Mouse (Mus musculus) heart, embryonic 14.5 days (tissue): Measurements from ENCODE around the gene Eps8l3. TPM values are rescaled to one million over a fixed set of nuclear protein-coding genes. Genes with fewer than 3 reads are reported as not detected.

ENCODE experiments used
- ATAC-seq: fragments of 200-750 bp; cut with Nextera tagmentation; 2 replicates; pipeline ENCODE4 v1.8.0; 2017; ENCODE audit warnings: low read depth, moderate TSS enrichment; ENCODE audit not compliant: insufficient number of reproducible peaks, insufficient read depth, low FRiP score
- H3K27ac ChIP-seq, 2 experiments: fragments of 200-500 bp in 1 of 2; fragments of 300-500 bp in 1 of 2; sonication (generic) in 1 of 2; replicated peaks in 1 of 2; 2 replicates each; pipeline ENCODE4 v1.5.1; 2012 to 2014; ENCODE audit warnings: low read depth in 2 of 2, low read length in 2 of 2, control low read depth in 1 of 2, mild to moderate bottlenecking in 1 of 2, mixed read lengths in 1 of 2; ENCODE audit not compliant: control insufficient read depth in 1 of 2, insufficient read depth in 1 of 2
- H3K27me3 ChIP-seq: fragments of 300-500 bp; sonication (generic); 2 replicates; pipeline ENCODE4 v1.6.1; 2014; ENCODE audit warnings: mild to moderate bottlenecking, low read length, control low read depth; ENCODE audit not compliant: control insufficient read depth, insufficient read depth
- H3K36me3 ChIP-seq: fragments of 300-500 bp; sonication (generic); 2 replicates; pipeline ENCODE4 v1.6.1; 2014; ENCODE audit warnings: mild to moderate bottlenecking, control low read depth, low read length, mixed read lengths; ENCODE audit not compliant: control insufficient read depth, insufficient read depth
- H3K4me1 ChIP-seq, 2 experiments: fragments of 200-500 bp in 1 of 2; fragments of 300-500 bp in 1 of 2; sonication (generic) in 1 of 2; 2 replicates each; pipeline ENCODE4 v1.6.1; 2012 to 2014; ENCODE audit warnings: low read length in 2 of 2, control low read depth in 1 of 2, mixed read lengths in 1 of 2; ENCODE audit not compliant: control insufficient read depth in 2 of 2, insufficient read depth in 2 of 2
- H3K4me2 ChIP-seq: fragments of 300-500 bp; sonication (generic); 2 replicates; pipeline ENCODE4 v1.6.1; 2014; ENCODE audit warnings: mild to moderate bottlenecking, low read length
- H3K4me3 ChIP-seq, 2 experiments: fragments of 200-500 bp in 1 of 2; fragments of 300-500 bp in 1 of 2; sonication (generic) in 1 of 2; 2 replicates each; pipeline ENCODE4 v1.5.1; 2012 to 2014; ENCODE audit warnings: low read length in 2 of 2, mild to moderate bottlenecking in 2 of 2, control low read depth in 1 of 2, low read depth in 1 of 2, moderate library complexity in 1 of 2; ENCODE audit not compliant: control insufficient read depth in 1 of 2, insufficient read depth in 1 of 2
- H3K9ac ChIP-seq: fragments of 300-500 bp; sonication (generic); 2 replicates; pipeline ENCODE4 v1.6.1; 2014; ENCODE audit warnings: mild to moderate bottlenecking, low read length
- H3K9me3 ChIP-seq: fragments of 300-500 bp; sonication (generic); 2 replicates; pipeline ENCODE4 v1.6.1; 2016; ENCODE audit warnings: low read length, control low read depth; ENCODE audit not compliant: control insufficient read depth
- WGBS: fragments of 180-500 bp; shearing (Covaris S2); extraction: QIAGEN DNeasy Blood & Tissue Kit; methylation state at CpG from one replicate; pipeline ENCODE4 v1.1.7; 2014; 5-methylcytosine and 5-hydroxymethylcytosine counted together
- polyA plus RNA-seq: library from polyadenylated mRNA; unstranded; fragments of >200 nt; fragmentation: Nextera tagmentation; extraction: Ambion mirVana; gene quantifications from 2 replicates; pipeline ENCODE4 v1.2.1, GENCODE M21; 2014

Eps8l3 gene
- polyA plus RNA-seq, result not detected in 2 replicates

DNA sequence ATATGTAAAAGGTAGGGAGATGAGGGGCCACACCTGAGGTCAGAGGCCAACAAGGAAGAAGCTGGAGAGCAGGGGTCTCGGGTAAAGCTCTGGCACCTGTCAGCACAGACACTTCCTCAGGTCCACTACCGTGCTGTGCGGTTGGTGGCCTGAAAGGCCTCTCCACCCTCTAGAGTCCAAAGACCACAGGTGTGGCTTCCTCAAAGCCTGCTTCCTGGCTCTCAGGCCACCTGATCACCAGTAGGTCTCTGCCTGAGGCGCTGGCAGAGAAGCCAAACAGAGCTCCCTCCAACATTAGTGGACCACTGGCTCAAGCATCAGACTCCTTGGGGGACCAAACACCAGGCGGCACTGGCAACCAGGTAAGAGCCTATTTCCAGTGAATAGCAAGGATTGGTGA, at the start of gene Eps8l3:
Gene Eps8l3, plus strand, starts transcription at position 225 of the 400 bp plus-strand sequence.
- 86% methylated on average over 5 of the region's 5 CpGs for whole genome bisulfite sequencing

DNA sequence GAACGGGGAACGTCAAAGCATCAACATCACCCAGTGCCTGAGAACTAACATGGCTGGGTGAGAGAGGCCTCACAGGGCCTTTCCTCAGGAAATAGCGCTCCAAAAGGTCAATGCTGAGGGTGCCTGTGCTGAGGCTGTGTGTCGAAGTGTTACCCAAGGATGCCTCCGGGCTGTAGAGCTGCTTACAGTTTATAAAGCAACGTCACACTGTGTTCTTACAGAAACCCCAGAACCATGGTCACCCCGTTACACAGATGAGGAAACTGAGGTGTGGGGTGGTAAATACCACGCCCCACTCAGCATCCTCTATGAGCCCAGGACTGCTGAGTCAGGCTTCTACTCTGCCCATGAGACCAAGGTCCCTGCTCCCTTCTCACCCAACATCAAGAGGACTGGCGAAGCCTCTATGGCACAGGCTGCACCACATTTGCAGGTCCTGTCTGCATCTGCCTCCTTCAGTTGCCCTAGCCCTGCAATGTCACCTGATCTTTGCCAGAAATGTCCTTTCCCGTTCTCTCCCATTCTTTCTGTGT, 49.1 kb upstream of the Eps8l3 start:
- no peak overlapping the region for H3K4me3 ChIP-seq
- no peak overlapping the region for H3K4me2 ChIP-seq
- 83% methylated on average over 10 of the region's 10 CpGs for WGBS
- ATAC-seq, result no peak
- peaks cover 9 to 13% of the 10 kb centered on the region in 2 experiments; a peak in 2 of 4 replicates for H3K4me1 ChIP-seq
- no peak overlapping the region for H3K27ac ChIP-seq
- H3K9ac ChIP-seq, result no peak overlapping the region
- no peaks in the 10 kb centered on the region; the same call in 1 of the 2 replicates for H3K27me3 ChIP-seq
- no peaks in the 10 kb centered on the region for H3K9me3 ChIP-seq
- no peaks in the 10 kb centered on the region for H3K36me3 ChIP-seq

More for the DNA sequence above, at the start of gene Eps8l3:
- Histone ChIP-seq H3K36me3 (no peaks in the 10 kb centered on the region), H3K9ac (no peak within 1 kb of the TSS), H3K4me3 (no peak within 1 kb of the TSS), H3K27ac (no peak within 1 kb of the TSS), H3K4me2 (no peak within 1 kb of the TSS), H3K27me3 (no peaks in the 10 kb centered on the region), H3K9me3 (no peaks in the 10 kb centered on the region), H3K4me1 (peaks cover 0 to 3% of the 10 kb centered on the region in 2 experiments; a peak in 1 of 4 replicates)
- ATAC-seq, result no peak

DNA sequence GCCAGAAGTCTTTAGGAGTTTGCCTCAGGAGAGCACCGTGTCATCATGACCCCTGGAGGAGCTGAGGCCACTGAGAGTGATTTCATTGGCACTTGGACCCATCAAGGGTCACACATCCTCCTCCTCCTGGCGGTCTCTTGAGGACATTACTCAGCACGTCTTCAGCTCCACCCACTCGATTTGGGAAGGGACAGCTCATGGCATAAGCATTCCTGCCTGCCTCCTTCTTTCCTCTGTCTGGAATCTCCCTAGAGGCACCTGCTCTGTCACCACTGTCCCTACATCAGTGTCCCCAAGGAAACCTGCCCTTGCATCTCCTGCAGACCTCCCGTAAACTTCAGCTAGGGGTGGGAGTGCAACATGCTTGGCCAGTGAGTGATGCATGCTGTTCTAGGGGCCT, 48.5 kb upstream of the Eps8l3 start:
- ATAC-seq, result no peak
- no peak overlapping the region for H3K27ac ChIP-seq
- H3K36me3 ChIP-seq, result no peaks in the 10 kb centered on the region
- H3K9me3 ChIP-seq, result no peaks in the 10 kb centered on the region
- no peak overlapping the region for H3K9ac ChIP-seq
- H3K4me1 ChIP-seq, result peaks cover 13 to 14% of the 10 kb centered on the region in 2 experiments; a peak in 2 of 4 replicates
- no peak overlapping the region for H3K4me3 ChIP-seq
- H3K27me3 ChIP-seq, result no peaks in the 10 kb centered on the region; the same call in 1 of the 2 replicates
- 37% methylated on average over 5 of the region's 5 CpGs for WGBS
- H3K4me2 ChIP-seq, result no peak overlapping the region

DNA sequence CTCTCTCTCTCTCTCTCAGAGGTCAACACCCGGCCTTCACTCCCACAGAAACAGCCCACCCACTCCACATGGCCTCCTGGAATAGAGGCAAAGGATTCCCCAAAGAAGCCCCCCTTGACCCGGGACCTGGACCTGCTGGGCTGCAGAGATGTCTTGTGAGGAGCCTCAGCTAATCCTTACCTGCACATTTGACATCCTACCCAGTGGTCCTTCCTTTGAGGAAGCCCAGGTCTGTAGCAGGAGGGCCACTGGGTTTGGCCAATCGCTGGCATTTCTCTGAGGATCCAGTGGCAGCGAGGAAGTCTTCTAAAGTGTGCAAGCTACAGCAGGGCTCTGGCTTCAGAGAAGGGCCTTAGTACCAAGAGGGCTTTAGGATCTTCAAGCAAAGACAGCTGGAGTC, 48.0 kb upstream of the Eps8l3 start:
- H3K27ac ChIP-seq, result no peak overlapping the region
- no peak for ATAC-seq
- WGBS, result 74% methylated on average over 4 of the region's 4 CpGs
- no peaks in the 10 kb centered on the region; the same call in 1 of the 2 replicates for H3K27me3 ChIP-seq
- no peak overlapping the region for H3K9ac ChIP-seq
- H3K4me1 ChIP-seq, result peaks cover 13 to 14% of the 10 kb centered on the region in 2 experiments; a peak in 2 of 4 replicates
- H3K4me2 ChIP-seq, result no peak overlapping the region
- H3K36me3 ChIP-seq, result no peaks in the 10 kb centered on the region
- no peak overlapping the region for H3K4me3 ChIP-seq
- H3K9me3 ChIP-seq, result no peaks in the 10 kb centered on the region

DNA sequence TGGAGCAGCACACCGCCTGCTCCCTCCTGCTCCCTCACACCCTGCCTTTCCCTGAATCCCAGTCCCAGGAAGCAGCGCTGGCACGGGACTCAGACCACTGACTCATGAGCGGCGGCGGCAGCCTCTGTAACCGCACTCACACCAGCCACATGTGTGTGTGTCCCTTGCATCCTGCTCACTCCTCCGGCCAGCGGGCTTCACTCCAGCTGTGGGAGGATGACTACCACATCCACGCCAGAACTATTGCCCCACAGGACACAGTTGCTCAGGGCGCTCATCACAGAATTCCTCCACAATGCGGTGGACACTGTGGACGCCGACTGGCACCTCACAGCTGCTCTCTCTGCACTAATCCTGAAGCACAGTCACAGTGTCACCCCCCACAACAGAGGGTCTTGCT, 47.4 kb upstream of the Eps8l3 start:
- Histone ChIP-seq H3K36me3 (no peaks in the 10 kb centered on the region), H3K9ac (no peak overlapping the region), H3K4me3 (no peak overlapping the region), H3K9me3 (no peaks in the 10 kb centered on the region), H3K4me1 (peaks cover 14 to 15% of the 10 kb centered on the region in 2 experiments; a peak in 2 of 4 replicates), H3K27me3 (no peaks in the 10 kb centered on the region; the same call in 1 of the 2 replicates), H3K27ac (no peak overlapping the region), H3K4me2 (no peak overlapping the region)
- 67% methylated on average over 14 of the region's 14 CpGs for WGBS
- ATAC-seq, result no peak

DNA sequence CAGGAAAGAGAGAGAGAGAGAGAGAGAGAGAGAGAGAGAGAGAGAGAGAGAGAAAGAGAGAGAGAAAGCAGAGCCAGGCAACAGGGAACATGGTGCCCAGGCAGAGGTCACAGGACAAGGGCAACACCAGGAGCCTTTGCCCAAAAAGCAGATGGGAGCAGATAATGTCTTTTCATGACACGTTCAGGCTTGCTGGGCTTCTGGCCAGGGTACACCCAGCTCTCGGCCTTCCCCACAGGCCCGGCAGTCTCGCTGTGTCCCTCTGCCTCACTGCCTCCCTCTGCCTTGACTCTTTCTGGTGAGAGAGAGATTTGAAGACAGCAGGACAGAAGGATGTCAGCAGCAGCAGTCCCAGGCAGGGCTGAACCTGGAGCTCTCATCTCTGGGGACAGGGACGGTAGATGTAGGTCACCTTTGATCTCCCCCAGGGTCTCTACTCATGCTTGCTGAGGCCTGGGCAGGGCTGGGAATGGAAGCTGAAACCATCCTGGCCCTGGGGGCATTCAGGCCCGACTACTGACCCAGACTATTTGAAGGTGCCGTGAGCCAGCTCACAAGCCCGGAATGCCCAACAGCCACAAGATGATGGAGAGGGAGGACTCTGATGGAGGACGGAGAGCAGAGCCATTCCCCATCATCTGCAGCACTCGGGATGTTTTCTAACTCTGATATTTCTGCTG, 45.0 kb upstream of the Eps8l3 start:
- H3K4me1 ChIP-seq, result peaks cover 11 to 14% of the 10 kb centered on the region in 2 experiments; a peak in 2 of 4 replicates
- 59% methylated on average over 10 of the region's 10 CpGs for WGBS
- no peak overlapping the region for H3K9ac ChIP-seq
- H3K36me3 ChIP-seq, result no peaks in the 10 kb centered on the region
- H3K9me3 ChIP-seq, result 0 out of 2 replicates have a peak, but pooled peaks cover 3% of the 10 kb centered on the region
- H3K4me2 ChIP-seq, result no peak overlapping the region
- ATAC-seq, result no peak
- no peak overlapping the region for H3K4me3 ChIP-seq
- H3K27ac ChIP-seq, result no peak overlapping the region
- H3K27me3 ChIP-seq, result no peaks in the 10 kb centered on the region

DNA sequence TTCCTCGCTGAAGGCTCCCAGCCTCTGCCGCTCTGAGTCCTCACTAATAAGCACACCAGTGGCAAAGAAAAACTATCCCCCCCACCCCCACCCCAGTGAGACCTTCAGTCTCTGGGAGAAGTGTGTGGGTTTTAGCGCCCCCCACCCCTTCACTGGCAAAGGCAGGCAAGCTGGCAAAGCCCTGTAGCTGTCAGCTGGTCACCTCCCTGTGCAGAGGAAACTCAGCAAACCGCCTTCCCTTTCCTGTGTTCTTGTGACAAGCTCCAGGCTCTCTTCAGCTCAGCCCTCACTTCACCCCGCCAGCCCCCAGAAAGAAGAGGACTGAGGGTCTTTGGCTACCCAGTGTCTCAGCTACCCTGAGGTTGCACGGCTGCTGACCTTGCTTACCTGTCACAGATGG, 44.4 kb upstream of the Eps8l3 start:
- peaks cover 11 to 14% of the 10 kb centered on the region in 2 experiments; a peak in 2 of 4 replicates for H3K4me1 ChIP-seq
- no peak overlapping the region for H3K4me3 ChIP-seq
- no peaks in the 10 kb centered on the region for H3K27me3 ChIP-seq
- WGBS, result 63% methylated on average over 6 of the region's 6 CpGs
- no peak overlapping the region for H3K4me2 ChIP-seq
- H3K36me3 ChIP-seq, result no peaks in the 10 kb centered on the region
- H3K9ac ChIP-seq, result no peak overlapping the region
- ATAC-seq, result no peak
- H3K9me3 ChIP-seq, result 0 out of 2 replicates have a peak, but pooled peaks cover 3% of the 10 kb centered on the region
- no peak overlapping the region for H3K27ac ChIP-seq
